Mouse (Mus musculus): ENCODE results near the gene Taar2.

The Taar2 gene

GRCm38 (mm10) chr10:23938312-23938711, at the start of gene Taar2:
Gene Taar2 (plus strand): TSS chr10:23938572.
- no peak for DNase-seq (ENCODE audit: low read depth, low spot score)

- no peak for DNase-seq (ENCODE audit: low read depth, low spot score)
Measured at GRCm38 (mm10) chr10:23892987-23893386, 45.4 kb upstream of the Taar2 start.

GRCm38 (mm10) chr10:23894601-23895349, 43.6 kb upstream of the Taar2 start, which contains the start of gene Vnn1:
Gene Vnn1 (plus strand): TSS chr10:23894688.
- DNase-seq (ENCODE audit: low read depth, low spot score): peak; percentile 31

- DNase-seq (ENCODE audit: low read depth, low spot score): no peak
Measured at GRCm38 (mm10) chr10:23895376-23895775, 43.0 kb upstream of the Taar2 start.

- DNase-seq (ENCODE audit: low read depth, low spot score): peak; percentile 21
Measured at GRCm38 (mm10) chr10:23901119-23901518, 37.3 kb upstream of the Taar2 start.

GRCm38 (mm10) chr10:23905661-23906060, 32.7 kb upstream of the Taar2 start:
- DNase-seq (ENCODE audit: low read depth, low spot score): no peak

DNA sequence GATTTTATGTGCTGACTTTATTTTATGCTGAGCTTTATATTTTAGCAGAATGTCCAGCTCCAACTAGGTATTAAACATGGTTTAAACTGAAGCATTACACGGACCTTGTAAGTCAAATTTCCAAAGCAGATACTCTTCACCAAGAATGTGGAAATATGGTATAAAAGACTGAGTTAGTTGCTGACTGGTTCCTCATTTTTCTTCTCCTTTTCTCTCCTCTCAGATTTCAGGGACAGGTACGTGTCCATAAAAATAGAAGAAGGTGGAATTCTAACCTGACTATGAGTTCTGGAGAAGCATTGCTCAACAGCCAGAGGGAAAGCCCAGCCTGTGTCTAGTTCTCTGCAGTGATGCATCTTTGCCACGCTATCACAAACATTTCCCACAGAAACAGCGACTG, 18.3 kb upstream of the Taar2 start, which contains the start of gene Taar1:
Taar1 (plus strand) TSS at position 301 of the 400 bp plus-strand sequence.
- DNase-seq (ENCODE audit: low read depth, low spot score): no peak

DNA sequence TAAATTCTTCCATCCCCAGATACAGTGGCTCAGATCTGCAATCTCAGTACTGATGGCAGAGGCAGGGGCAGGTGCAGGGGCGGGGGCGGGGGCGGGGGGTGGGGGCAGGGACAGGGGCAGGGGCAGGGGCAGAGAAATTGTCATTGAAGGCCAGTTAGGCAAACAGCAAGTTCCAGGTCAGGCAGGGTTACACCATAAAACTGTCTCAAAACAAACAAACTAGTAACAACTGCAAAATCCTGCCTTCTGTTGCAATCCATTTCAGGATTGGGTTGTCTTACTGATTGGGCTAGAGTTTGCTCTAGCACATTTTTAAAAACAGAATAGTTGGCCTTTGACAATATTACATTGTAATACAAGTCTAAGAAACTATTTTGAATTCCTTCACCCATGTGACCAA, 15.9 kb upstream of the Taar2 start:
- no peak for DNase-seq (ENCODE audit: low read depth, low spot score)

GRCm38 (mm10) chr10:23923941-23924340, 14.4 kb upstream of the Taar2 start:
- no peak for DNase-seq (ENCODE audit: low read depth, low spot score)

DNA sequence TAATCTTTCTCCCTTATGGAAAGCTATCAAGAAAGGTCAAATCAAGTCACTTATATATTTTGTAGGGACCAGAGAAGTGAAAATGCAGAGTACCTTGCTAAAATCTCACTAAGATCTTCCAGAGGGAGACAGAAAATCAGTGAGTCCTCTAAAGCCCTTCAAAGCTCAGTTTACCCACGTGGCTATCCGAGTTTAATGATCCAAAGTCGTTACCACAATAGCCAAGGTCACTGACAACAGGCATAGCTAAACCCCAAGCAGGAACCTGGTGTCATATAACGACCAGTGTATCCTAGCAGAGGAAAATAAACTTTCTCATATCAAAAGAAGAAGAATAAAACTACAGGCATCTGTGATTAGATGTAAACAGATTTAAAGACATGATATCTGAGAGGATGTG, 759 bp upstream of the Taar2 start:
- peak; percentile 40 for DNase-seq (ENCODE audit: low read depth, low spot score)

GRCm38 (mm10) chr10:23942465-23942864, 4.1 kb downstream of the Taar2 start:
- peak; percentile 83 for DNase-seq (ENCODE audit: low read depth, low spot score)

- DNase-seq (ENCODE audit: low read depth, low spot score): no peak
Measured at GRCm38 (mm10) chr10:23948026-23948425, 9.7 kb downstream of the Taar2 start.

DNA sequence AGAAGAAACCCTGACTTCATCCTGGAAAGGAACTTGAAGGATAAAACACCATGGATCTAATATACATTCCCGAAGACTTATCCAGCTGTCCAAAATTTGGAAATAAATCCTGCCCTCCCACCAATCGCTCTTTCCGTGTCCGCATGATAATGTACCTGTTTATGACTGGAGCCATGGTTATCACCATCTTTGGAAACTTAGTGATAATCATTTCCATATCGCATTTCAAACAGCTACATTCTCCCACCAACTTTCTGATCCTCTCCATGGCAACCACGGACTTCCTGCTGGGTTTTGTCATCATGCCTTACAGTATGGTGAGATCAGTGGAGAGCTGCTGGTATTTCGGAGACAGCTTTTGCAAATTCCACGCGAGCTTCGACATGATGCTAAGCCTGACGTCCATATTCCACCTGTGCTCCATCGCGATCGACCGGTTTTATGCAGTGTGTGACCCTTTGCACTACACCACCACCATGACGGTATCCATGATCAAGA, 11.2 kb downstream of the Taar2 start, which contains the start of gene Taar3:
Taar3 (plus strand) TSS at position 51 of the 498 bp plus-strand sequence.
- peak; percentile 25 for DNase-seq (ENCODE audit: low read depth, low spot score)

- DNase-seq (ENCODE audit: low read depth, low spot score): no peak
Measured at GRCm38 (mm10) chr10:23951714-23952113, 13.3 kb downstream of the Taar2 start.

DNA sequence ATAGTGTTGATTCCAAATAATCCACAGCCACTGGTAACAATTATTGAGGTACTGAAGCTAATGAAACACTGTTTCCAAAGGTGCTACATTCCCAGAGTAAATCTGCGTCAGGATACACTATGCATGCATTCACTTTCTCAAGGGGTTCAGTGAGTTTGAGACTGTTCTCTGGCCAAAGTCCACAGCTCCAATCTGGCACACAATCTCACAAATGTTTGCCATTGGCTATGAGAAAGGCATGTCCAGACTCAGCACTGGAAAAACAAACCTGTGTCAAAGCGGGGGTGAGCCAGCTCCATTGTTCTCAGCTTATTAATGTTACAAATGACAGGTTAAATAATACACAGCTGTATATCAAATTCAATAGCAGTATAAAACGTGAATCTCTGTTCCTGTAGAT, 20.7 kb downstream of the Taar2 start:
- no peak for DNase-seq (ENCODE audit: low read depth, low spot score)

DNA sequence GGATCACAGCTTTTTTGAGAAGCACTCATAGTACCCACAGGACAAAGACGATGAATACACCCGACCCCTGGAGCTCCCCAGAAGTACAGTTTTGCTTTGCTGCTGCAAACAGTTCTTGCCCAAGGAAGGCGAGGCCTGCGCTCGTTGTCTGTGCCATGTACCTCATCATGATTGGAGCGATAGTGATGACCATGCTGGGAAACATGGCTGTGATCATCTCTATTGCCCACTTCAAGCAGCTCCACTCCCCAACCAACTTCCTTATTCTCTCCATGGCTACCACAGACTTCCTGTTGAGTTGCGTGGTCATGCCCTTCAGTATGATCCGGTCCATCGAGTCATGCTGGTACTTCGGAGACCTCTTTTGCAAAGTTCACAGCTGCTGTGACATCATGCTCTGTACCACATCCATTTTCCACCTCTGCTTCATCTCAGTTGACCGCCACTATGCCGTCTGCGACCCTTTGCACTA, 22.1 kb downstream of the Taar2 start, which contains the start of gene Taar4:
Taar4 (plus strand) TSS at position 51 of the 472 bp plus-strand sequence.
- no peak for DNase-seq (ENCODE audit: low read depth, low spot score)

- no peak for DNase-seq (ENCODE audit: low read depth, low spot score)
Measured at GRCm38 (mm10) chr10:23963444-23963843, 25.1 kb downstream of the Taar2 start.

GRCm38 (mm10) chr10:23964921-23965610, 26.7 kb downstream of the Taar2 start:
- no peak for DNase-seq (ENCODE audit: low read depth, low spot score)

DNA sequence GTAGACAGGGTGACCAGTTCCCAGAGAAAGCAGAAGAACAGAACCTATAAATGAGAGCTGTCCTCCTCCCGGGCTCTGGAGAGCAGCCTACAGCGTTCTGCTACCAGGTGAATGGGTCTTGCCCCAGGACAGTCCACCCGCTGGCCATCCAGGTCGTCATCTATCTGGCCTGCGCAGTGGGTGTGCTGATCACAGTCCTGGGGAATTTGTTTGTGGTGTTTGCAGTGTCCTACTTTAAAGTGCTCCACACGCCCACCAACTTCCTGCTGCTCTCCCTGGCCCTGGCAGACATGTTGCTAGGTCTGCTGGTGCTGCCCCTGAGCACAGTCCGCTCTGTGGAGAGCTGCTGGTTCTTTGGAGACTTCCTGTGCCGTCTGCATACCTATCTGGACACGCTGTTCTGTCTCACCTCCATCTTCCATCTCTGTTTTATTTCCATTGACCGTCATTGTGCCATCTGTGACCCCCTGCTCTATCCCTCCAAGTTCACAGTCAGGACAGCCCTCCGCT, 32.3 kb downstream of the Taar2 start, which contains the start of gene Taar5:
Taar5 (plus strand) TSS at position 51 of the 510 bp plus-strand sequence.
- DNase-seq (ENCODE audit: low read depth, low spot score): no peak

GRCm38 (mm10) chr10:23971256-23971655, 32.9 kb downstream of the Taar2 start:
- no peak for DNase-seq (ENCODE audit: low read depth, low spot score)

DNA sequence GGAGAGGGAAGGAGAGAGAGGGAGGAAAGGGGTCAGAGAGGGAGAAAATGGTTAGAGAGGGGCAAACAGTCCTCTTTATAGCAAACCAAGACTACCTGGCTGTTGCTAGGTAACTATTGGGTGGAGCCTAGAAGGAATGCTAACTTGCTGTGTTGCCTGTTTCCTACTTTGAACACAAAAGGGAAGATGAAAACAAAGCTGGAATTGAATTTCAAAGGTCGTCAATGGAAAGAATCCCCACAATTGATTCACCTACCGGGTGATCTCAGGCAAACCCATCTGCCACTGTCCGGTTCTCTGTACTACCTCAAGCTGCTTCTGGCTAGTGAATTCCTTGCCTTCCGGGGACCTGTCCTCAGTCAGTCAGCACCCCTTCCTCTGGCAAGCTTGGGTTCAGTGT, 39.6 kb downstream of the Taar2 start:
- DNase-seq (ENCODE audit: low read depth, low spot score): peak; percentile 92
